Mouse (Mus musculus): Measurements from ENCODE around the gene Sez6l2.
A peak's percentile ranks its signal among the peaks of the same experiment; 100 is the strongest.
"Not testable (repeated sequence)": the region's sequence is repeated elsewhere in the genome, so short reads cannot be mapped to it uniquely, and the experiment has no call there.

The Sez6l2 gene

DNA sequence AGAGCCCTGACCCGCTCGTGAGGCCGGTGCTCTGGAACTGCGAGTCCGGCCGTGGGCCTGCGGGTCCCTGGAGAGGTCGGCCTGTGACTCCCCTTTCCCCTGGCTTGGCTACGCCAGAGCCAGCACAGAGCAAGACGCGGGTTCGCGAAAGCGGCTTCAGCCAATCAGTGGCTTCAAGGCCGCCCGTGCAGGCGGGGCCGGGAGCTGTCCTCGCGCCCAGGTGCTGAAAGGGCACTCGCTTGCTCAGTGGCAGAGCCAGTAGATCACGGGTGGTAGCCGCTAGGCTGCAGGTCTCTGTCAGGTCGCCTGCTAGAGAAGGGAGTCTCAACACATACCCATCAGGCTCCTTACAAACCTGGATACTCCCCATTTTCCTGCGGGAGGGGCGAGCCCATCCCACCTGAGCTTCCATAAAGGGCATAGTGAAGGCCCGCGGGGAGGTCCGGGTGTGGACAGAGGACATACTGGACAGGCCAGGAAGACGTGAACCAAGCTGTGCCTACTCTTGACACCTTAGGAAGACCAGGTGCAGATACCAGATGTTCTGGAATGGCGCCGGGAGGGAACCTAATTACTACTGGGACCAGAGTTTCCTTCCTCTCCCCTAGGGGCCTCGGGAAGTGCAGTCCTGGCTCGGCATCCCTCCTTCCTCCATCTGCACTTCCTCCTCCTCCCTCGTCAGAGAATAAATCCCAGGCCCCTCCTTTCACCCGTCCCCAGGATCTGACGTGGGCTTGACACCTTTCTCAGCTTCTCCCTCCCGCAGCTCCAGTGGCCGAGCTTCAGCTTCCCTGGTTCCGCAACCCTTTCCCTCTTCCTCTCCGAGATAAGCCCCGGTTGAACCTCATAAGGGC, at the start of gene Sez6l2:
Sez6l2 (plus strand) TSS at position 771 of the 854 bp plus-strand sequence.
- DNase-seq (ENCODE audit: low spot score in 2 of 2), result peak; percentile 92 to 99

DNA sequence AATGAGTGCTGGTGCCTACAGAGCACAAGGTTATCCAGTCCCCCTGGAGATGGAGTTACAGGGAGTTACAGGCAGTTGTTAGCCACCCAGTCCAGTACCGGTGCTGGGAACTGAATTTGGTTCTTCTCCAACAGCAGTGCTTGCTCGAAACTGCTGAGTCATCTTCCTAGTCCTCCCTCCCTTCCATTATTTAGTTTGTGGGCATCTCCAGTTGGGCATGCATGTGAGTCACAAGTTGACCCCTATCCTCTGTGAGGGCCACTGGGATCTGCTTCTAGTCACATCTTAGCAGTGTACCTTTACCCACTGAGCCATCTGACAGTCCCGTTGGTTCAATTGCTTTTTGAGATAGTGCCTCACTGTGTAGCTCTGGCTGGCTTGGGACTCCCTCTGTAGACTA, 44.8 kb upstream of the Sez6l2 start:
- DNase-seq (ENCODE audit: low spot score in 2 of 2), result no peak

DNA sequence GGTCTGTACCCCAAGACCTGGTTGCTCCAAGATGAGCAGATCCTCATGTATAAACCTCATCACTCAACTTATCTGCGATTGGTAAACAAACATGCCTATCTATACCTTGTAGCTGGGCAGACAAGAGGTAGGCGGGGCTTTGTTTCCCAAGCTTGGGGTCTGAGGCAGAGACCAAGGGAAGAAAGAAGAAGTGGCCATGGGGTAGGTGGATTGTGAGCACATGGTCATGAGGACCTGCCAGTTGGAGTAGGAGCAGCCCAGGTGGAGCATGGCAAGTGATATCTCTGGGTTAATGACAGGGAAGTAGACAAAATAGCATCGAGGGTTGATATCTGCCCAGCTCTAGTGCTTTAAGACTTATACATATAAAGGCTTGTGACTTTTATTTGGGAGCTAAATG, 35.5 kb upstream of the Sez6l2 start:
- no peak for DNase-seq (ENCODE audit: low spot score in 2 of 2)

DNA sequence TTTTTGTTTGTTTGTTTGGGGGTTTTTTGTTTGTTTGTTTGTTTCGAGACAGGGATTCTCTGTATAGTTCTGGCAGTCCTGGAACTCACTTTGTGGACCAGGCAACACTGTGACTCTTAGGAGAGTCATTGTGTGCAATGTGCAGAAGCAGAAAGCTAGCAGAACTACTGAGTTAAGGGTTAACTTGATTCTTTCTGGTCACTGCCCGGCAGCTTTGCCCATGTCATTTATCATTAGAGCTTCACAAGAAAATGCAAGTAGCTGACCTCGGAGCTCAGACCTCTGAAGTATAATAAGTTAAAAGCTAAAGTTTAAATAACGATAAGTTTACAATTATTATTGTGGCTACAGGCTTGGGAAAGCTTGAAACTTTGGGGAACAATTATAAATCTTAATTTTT, 32.0 kb upstream of the Sez6l2 start:
- not testable (repeated sequence) for DNase-seq (ENCODE audit: low spot score in 2 of 2)

DNA sequence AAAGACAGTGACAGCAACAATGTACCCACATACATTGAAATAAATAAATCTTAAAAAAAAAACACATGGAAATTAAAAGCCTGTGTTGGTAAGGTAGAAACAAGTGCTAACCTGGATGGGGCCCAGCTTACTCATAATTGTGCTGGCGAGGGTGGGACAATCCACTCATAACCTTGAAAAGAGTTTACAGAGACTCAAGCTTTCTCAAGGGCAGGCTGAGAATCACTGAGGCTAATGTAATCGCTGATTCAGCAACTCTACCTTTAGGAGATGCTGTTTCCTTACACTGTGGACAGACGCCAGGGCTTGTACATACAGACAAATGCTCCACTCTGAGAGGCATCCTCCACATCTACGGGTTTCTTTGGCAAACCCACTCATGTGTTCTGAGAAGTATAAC, 30.4 kb upstream of the Sez6l2 start:
- no peak for DNase-seq (ENCODE audit: low spot score in 2 of 2)

DNA sequence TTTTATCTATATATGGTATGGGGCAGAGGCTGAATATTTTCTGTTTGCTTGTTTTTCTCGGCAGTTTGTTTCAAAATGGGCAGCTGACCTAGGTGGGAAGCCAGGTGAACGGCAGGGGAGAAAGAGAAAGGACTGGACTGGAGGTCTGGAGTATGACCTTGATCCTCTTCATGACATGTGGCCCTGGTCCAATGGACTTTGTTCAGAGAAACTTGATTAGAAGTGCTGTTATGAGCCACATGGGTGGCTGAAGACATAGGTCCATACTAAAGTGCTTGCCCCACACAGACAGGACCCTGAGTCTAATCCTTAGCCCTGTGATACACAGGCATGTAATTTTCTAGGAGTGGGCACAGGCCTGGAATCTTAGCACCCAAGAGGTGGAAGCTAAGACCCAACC, 28.8 kb upstream of the Sez6l2 start:
- DNase-seq (ENCODE audit: low spot score in 2 of 2), result no peak

DNA sequence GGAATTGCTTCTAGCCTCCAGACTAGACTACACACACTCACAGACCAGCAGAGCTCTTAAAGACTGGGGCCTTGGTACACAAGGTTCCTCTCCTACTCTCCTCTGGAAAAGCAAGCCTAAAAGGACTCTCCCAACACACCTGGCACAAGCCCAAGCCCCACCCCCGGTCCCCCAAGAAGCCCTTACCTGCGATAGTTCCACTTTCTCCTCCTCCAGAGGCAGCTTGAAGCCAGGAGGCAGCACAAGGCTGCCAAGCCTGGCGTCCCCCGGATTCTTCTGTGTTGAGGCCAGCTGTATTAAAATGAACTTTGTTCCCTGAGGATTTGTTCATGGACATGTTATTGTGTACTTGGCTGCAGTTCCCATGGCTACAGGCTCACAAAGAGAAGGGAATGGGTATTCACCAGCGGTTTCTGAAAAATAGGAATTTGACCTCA, 27.7 kb upstream of the Sez6l2 start, which contains the start of gene Tmem219:
Tmem219 (minus strand) TSS at position 294 of the 437 bp plus-strand sequence.
- no peak for DNase-seq (ENCODE audit: low spot score in 2 of 2)

DNA sequence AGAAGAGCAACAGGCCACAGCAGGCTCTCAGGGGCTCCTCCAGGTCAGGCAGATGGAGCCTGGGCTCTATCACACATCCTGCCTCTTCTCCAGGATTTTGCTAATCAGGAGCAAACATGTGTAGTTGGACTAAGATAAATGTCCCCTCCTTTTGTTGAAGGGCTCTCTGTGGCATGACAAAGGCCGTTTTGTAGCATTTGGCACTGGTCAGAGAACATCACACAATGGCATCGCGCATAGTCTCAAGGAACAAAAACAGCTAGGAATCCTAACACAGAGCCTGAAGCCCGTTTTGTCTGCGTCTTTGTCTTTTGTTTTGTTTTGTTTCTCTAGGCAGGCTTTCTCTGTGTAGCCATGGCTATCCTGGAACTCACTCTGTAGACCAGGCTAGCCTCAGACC, 26.4 kb upstream of the Sez6l2 start:
- no peak for DNase-seq (ENCODE audit: low spot score in 2 of 2)

DNA sequence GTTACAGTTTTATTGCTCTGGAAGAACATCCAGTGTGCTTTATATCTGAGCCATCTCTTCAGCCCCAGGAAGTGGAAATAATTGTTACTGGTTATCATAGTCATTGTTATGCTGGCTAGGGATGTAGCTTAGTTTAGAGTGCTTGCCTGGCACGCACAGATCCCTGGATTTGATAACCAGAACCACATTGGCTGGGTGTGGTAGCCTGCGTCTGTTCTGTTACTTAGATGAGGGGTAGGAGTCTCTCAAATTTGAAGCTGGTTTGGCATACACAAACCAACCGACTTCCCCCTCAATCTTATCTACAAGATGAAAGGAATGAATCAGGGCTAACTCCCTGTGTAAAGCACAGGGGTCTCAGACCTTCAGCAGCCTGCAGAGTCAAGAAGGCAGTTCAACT, 24.1 kb upstream of the Sez6l2 start:
- no peak for DNase-seq (ENCODE audit: low spot score in 2 of 2)

DNA sequence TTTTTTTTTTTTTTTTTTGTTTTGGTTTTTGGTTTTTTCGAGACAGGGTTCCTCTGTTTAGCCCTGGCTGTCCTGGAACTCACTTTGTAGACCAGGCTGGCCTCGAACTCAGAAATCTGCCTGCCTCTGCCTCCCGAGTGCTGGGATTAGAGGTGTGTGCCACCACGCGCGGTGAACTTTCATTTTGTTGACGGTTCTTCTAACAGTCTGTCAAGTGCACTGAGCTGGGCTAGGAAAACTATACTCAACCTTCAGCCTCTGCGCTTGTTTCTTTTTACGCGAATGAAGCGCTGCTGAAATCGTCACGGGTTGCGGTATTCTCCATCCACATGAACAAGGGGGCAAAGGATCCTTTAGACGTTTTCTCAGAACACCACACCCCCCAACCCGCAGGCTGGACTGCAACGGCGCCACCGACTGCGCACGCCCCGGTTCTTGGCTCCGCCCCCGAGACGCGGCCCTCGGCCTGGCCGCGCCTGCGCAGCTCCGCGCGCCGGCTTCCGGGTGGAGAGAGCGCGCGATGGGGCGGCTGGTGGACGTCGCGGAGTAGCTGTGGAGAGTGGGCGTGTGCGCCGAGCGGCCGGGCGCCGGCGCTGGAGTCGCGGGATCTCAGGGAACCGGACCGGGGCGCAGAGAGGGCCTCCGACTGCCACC, 21.9 kb upstream of the Sez6l2 start, which contains the start of gene Kctd13:
Kctd13 (plus strand) TSS at position 496 of the 654 bp plus-strand sequence.
- peak; percentile 93 to 97 for DNase-seq (ENCODE audit: low spot score in 2 of 2)

DNA sequence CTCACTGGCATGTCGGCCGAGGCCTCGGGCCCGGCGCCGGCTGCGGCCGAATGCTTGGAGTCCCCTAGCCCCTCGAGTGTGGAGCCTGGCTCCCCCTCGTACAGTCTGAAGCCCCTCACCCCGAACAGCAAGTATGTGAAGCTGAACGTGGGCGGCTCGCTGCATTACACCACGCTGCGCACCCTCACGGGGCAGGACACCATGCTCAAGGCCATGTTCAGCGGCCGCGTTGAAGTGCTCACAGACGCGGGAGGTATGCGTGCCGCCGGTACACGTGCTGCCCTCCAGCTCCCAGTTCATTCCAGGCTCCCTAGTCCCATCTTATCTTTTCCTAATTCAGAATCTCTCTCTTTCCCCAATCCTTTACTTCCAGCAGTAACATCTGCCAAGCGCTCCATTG, 21.3 kb upstream of the Sez6l2 start:
- DNase-seq (ENCODE audit: low spot score in 2 of 2), result no peak

DNA sequence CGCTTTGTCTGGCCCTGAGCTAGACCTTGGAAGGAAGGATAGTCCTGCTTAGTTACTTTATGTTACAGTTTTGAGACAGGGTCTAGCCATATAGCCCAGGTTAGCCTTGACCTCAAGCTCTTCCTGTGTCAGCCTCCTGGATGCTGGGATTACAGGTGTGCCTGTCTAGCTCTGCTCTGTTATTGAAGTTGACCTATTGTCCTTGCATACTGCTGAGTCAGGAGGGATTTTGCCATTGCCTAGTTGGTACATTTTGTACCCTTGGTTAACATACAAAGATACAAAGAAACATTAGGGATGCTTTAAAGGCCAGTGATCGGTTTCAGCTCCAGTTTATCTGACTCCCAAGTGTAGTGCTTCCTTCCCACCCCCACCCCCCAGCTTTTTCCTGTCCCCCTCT, 17.7 kb upstream of the Sez6l2 start:
- DNase-seq (ENCODE audit: low spot score in 2 of 2), result no peak

DNA sequence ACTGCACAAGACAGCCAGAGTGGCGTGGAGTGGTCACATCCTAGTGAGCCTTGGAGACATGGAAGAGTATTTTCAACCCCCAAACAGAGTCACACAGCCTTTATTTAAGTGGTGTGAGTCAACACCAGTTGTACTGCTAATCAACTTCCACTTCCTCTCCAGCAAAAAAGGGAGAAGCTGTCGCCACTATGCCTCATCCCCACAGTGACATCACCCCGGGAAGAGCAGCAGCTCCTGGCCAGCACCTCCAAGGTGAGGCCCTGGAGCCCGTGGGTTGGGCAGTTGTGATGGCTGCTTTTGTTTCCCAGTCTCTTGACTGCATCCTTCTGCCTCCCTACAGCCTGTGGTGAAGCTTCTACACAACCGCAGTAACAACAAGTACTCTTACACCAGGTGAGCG, 9.2 kb upstream of the Sez6l2 start:
- no peak for DNase-seq (ENCODE audit: low spot score in 2 of 2)

DNA sequence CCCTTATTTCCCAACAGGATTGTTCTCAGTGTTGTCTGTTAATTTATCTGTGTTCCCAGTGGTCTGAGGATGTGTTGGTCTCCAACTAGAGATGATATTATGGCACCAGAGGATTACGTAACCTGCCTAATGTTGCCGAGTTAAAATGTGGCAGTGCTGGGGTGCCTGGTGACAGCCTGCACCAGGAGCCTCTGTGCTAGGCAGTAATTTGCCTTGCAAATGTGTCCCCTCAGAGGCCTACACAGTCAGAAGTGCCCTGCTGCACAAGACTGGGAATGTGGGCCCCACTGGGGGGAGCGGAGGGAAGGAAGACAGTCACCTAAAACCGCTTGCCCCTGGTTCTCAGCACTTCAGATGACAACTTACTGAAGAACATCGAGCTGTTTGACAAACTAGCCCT, 8.6 kb upstream of the Sez6l2 start:
- no peak for DNase-seq (ENCODE audit: low spot score in 2 of 2)

DNA sequence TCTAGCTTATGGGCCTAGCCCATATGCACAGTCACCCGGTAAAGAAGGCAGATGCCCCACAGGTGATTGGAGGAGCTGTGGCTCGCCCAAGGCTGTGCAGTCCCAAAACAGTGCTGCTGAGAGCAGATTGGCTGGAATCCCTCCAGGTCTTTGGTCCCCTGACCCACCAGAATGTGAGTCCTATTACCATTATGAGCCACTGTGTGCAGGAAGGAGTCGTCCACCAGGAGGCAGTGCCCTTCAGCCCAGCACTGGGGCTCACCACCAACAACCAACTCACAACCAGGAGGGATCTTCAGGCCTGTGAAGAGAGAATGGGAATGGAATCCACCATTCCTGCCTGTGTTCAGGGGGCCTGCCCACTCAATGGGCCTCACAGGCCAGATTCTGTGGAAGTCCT, 3.8 kb upstream of the Sez6l2 start:
- DNase-seq (ENCODE audit: low spot score in 2 of 2), result peak in 1 of 2 experiments; percentile 74

DNA sequence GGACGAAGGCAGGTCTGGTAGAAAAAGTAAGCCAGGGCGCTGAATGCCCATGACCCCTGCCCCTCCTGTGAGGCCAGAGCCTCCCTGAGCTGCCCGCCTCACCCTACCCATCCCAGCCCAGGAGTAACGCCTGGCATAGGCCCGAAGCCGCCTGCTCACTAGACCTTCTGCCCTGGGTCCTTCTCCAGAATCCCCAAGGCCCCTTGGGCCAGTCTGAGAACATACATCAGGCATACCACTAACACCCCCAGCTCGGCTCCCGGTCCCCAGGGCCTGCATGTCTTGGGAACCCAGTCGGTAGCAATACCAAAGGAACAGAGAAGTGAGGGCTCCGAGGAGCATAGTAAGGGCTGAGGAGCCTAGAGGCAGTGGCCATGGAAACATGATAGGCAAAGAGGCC, 1.7 kb upstream of the Sez6l2 start:
- DNase-seq (ENCODE audit: low spot score in 2 of 2), result peak in 1 of 2 experiments; percentile 63

DNA sequence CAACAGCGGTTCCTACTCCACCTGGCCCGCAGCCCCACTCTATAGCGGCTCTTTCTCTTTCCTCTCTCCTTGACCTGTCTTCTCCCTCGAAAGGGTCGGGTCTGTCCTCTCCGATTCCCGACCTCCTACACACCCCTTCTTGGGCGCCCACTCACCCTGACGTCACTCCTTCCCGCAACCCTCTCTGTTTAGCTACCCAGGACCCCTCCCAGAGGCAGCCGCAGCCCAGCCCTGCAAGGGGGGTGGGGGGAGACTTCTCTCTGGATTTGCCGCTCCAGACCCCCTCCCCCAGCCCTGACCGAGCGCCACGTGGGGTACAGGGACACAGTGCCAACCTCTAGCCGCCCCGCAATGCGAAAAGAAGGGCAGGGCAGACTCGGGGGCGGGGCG, 965 bp upstream of the Sez6l2 start, which contains the start of gene Asphd1:
Asphd1 (minus strand) TSS at position 180 of the 390 bp plus-strand sequence.
- DNase-seq (ENCODE audit: low spot score in 2 of 2), result no peak

DNA sequence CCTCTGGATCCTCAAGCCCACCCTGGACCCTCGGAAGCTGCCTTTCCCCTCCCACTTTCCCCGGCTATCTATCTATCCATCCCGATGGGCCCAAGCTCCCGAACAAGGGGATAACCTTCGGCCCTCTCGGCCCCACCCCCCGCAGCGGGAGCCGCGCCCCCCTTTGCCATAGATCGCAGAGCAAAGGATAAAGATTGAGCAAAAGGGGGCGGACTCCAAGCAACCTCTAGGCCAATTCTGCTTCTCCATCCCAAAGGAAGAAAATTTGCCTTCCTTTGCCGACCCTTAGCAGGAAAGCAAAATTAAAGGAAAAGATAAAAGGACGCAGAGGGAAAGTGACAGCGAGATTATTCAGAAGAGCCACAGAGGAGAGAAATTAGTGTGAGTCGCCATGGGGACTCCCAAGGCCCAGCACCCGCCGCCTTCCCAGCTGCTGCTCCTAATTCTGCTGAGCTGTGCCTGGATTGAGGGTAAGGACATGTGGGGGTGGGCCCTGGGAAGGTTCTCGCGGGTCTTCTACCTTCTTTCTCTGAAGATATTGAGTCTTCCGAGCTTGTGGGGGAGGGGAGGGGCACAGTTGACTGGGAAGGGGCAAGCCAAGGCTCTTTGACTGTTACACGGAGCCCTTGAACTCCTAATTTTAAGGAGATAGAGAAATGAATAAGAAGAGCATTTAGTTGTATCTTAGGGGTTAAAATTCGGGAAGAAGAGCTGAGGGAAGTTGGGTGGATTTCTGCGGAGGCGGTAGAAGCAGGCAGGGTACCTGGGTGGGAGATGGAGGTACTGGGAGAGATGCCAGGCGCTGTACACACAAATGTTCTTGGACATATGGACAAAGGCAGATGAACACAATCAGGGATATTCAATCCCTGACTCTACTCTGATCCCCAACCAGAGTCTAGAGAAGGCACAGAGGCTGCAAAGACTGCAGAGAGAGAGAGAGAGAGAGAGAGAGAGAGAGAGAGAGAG, 568 bp downstream of the Sez6l2 start:
- DNase-seq (ENCODE audit: low spot score in 2 of 2), result no peak

DNA sequence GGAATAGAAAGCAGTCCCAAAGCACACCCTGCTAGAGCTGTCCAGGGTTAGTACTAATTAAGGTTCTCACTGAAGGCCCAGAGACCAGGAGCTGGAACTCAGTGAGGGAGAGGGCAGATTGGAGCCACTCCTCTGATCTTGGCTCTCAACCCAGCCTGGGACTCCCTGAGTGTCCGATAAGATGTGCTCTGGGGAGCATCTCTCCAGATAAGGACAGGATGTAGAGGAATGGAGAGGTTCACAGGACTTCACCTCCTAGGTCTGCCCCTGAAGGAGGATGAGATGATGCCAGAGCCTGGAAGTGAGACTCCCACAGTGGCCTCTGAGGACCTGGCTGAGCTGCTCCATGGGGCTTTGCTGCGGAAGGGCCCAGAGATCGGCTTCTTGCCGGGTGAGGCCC, 1.4 kb downstream of the Sez6l2 start:
- no peak for DNase-seq (ENCODE audit: low spot score in 2 of 2)

DNA sequence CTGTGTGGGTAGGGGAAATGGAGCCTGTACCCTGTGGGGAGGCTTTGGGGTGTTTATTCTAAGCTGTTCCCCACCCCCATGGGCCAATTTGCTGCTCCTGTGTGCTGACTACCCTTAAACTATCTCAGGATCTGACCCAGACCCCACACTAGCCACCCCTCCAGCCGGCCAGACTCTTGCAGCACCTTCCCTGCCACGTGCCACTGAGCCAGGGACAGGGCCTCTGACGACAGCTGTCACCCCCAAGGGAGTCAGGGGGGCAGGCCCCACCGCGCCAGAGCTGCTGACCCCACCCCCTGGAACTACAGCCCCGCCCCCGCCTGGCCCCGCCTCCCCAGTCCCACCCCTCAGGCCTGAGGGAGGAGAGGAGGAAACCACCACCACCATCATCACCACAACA, 2.3 kb downstream of the Sez6l2 start:
- no peak for DNase-seq (ENCODE audit: low spot score in 2 of 2)

DNA sequence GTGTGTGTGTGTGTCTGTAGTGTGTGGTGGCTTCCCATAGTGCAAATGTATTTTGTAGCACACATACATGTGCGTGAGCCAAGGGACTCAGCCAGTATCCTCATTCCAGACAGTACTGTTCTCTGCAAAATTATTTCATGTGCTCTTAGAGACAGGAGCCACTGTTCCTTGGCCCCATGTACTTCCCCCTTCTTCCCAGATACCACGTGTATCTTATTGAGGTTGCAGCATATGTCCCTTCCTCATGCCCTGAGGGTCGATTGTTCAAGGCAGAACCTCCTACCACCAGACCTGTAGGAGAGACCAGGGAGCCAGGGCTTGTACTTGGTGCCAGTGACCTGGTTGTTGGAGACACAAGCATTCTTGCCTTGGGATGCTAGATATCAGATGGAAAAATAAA, 4.8 kb downstream of the Sez6l2 start:
- DNase-seq (ENCODE audit: low spot score in 2 of 2), result no peak

DNA sequence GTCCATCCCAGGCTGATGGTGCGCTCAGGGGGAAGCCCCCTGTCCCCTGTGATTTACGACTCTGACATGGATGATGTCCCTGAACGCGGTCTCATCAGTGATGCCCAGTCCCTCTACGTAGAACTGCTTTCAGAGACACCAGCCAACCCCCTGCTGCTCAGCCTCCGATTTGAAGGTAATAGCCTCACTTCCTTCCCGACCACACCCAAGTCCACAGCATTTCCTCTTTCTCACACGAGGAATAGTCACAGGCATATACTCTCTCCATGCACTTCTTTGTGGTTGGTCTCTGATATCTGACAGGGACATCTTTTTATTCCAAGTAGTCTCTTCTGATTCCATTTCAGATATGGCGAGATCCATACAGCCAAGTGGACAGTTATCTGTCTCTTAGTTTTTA, 9.4 kb downstream of the Sez6l2 start:
- DNase-seq (ENCODE audit: low spot score in 2 of 2), result no peak

Data from spleen, postnatal 4 days (tissue).